Mouse (Mus musculus) cortical plate, adult 2 months (tissue): ENCODE results near the gene Spata45.

Source experiments
- CTCF ChIP-seq: fragments of 200-500 bp; IDR thresholded peaks from 2 replicates; pipeline ENCODE4 v1.5.1; 2011; ENCODE audit warnings: mild to moderate bottlenecking, control low read depth, low read length; ENCODE audit not compliant: insufficient read depth; ENCODE audit errors: extremely low read depth
- POLR2A ChIP-seq: fragments of 200-500 bp; IDR thresholded peaks from 2 replicates; pipeline ENCODE4 v1.6.1; 2011; ENCODE audit warnings: mild to moderate bottlenecking, low read length, control low read depth; ENCODE audit not compliant: insufficient read depth; ENCODE audit errors: extremely low read depth

DNA sequence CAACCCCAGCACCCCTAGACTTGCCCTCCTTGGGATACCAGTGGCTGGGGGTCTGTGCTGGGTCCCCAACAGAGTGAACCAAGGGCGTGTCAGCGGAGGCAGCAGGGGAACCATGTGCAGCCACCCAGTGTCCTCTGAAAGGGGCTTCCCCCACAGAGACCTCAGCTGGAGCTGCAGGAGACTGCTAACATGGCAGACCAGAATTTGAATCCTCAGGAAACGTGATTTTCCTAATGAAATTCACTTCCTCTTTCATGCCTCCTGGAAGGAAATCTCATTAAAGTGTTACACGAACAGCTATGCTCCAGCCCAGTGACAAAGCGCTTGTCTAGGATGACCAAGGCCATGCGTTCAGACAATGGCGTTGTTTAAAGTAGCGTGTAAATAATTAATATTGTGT is 50.5 kb downstream of the Spata45 start:
- TF ChIP-seq POLR2A: no peak
- TF ChIP-seq CTCF: no peak
